Mouse (Mus musculus): Measurements from ENCODE around the gene Map4k3. TPM values are rescaled to one million over a fixed set of nuclear protein-coding genes. Genes with fewer than 3 reads are reported as not detected.

Gene Map4k3
- polyA plus RNA-seq, 1 experiment from 2014 or later = 29.9 TPM

DNA sequence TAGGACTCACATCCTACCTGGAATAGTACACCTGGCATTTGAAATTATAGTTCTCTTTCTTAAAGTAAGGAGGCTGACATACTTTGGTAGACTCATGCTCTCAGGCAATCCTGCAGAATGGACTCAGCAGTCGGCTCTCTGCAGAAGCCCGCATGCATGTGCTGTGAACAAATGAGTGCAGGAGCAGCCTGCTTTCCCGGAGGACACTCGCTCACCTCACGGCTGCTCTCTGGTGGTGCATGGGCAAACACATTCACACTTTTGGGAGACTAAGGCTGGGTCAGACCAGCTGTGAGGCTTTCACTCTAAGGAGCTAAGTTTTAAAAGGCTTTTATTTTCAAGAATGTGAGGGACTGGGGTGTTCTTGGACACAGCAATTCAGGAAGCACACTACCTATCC is 109.4 kb downstream of the Map4k3 start:
- Histone ChIP-seq H3K4me2 (ENCODE audit: low read length) (no peak overlapping the region), H3K9me3 (replicated peaks; ENCODE audit: low read length) (no peaks in the 10 kb centered on the region), H3K27me3 (ENCODE audit: insufficient read depth, low read length) (no peaks in the 10 kb centered on the region), H3K36me3 (ENCODE audit: insufficient read depth, low read length) (peaks cover 36% of the 10 kb centered on the region), H3K4me1 (replicated peaks; ENCODE audit: insufficient read depth, low read length) (no peaks in the 10 kb centered on the region), H3K27ac (no peak overlapping the region), H3K9ac (ENCODE audit: low read depth, low read length) (no peak overlapping the region), H3K4me3 (replicated peaks; ENCODE audit: low read depth, low read length) (no peak overlapping the region)
- TF ChIP-seq CTCF (IDR thresholded peaks at IDR 0.05; ENCODE audit: low read depth) = no peak
- 79% methylated on average over 5 of the region's 5 CpGs for whole genome bisulfite sequencing
- no peak for DNase-seq (ENCODE audit: low spot score)
- no peak for ATAC-seq (replicated peaks; ENCODE audit: low FRiP score, low read depth)

DNA sequence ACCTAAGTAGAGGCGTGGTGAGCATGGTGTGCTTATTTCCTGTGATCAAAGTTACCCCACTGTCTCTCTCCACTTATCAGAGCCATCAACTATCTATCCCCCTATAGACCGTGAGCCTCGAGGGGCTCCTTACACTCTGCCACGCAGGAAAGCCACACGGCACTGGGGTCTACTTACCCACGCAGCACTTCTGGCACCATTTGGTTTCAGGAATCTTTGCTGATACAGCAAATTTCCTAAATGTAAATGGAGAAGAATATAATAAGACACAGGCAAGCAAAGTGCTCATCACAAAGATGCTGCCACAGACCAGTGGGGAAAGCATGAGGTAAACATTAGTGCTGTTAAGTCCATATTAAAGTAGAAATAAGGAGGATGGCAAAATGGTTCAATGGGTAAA is 124.5 kb downstream of the Map4k3 start:
- WGBS = 87% methylated on average over 6 of the region's 6 CpGs
- ATAC-seq (replicated peaks; ENCODE audit: low FRiP score, low read depth) (no peak), DNase-seq (ENCODE audit: low spot score) (no peak)
- no peak for TF ChIP-seq CTCF (IDR thresholded peaks at IDR 0.05; ENCODE audit: low read depth)
- no peak overlapping the region for H3K27ac ChIP-seq
- no peaks in the 10 kb centered on the region for H3K27me3 ChIP-seq (ENCODE audit: insufficient read depth, low read length)
- no peaks in the 10 kb centered on the region for H3K9me3 ChIP-seq (replicated peaks; ENCODE audit: low read length)
- H3K36me3 ChIP-seq (ENCODE audit: insufficient read depth, low read length) = peaks cover 71% of the 10 kb centered on the region
- no peak overlapping the region for H3K4me3 ChIP-seq (replicated peaks; ENCODE audit: low read depth, low read length)
- no peak overlapping the region for H3K4me2 ChIP-seq (ENCODE audit: low read length)
- H3K9ac ChIP-seq (ENCODE audit: low read depth, low read length) = no peak overlapping the region
- H3K4me1 ChIP-seq (replicated peaks; ENCODE audit: insufficient read depth, low read length) = no peaks in the 10 kb centered on the region

DNA sequence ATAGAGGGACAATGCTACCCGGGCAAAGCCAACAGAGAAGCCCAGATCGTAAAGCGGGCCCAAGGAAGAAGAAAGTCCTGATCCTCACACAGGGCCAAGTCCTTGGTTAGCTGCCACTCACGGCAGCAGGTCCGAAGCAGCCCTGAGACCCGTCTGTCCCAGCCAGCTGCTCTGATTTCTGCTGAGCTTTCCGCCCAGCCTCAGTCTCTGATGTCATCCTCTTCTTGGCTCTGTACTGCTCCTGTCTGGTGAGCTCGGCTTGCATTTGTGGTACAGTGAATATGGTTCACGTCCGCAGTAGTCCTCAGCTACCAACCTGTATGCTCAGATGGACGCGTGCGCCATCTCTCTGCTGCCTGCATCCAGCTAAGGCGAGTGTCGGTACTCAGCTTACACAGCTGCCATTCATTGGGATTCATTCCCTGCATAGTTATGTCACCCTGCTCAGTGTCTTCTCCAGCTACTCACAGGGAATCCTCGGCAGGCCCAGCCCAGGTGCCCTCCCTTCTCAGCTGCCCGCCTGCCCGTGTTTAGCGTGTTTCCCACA is 125.1 kb downstream of the Map4k3 start:
- H3K27ac ChIP-seq = no peak overlapping the region
- H3K27me3 ChIP-seq (ENCODE audit: insufficient read depth, low read length) = no peaks in the 10 kb centered on the region
- ATAC-seq (replicated peaks; ENCODE audit: low FRiP score, low read depth) (no peak), DNase-seq (ENCODE audit: low spot score) (no peak)
- WGBS = 92% methylated on average over 19 of the region's 19 CpGs
- no peaks in the 10 kb centered on the region for H3K9me3 ChIP-seq (replicated peaks; ENCODE audit: low read length)
- no peak overlapping the region for H3K4me2 ChIP-seq (ENCODE audit: low read length)
- no peak overlapping the region for H3K9ac ChIP-seq (ENCODE audit: low read depth, low read length)
- H3K4me3 ChIP-seq (replicated peaks; ENCODE audit: low read depth, low read length) = no peak overlapping the region
- peaks cover 65% of the 10 kb centered on the region for H3K36me3 ChIP-seq (ENCODE audit: insufficient read depth, low read length)
- no peak for TF ChIP-seq CTCF (IDR thresholded peaks at IDR 0.05; ENCODE audit: low read depth)
- no peaks in the 10 kb centered on the region for H3K4me1 ChIP-seq (replicated peaks; ENCODE audit: insufficient read depth, low read length)

DNA sequence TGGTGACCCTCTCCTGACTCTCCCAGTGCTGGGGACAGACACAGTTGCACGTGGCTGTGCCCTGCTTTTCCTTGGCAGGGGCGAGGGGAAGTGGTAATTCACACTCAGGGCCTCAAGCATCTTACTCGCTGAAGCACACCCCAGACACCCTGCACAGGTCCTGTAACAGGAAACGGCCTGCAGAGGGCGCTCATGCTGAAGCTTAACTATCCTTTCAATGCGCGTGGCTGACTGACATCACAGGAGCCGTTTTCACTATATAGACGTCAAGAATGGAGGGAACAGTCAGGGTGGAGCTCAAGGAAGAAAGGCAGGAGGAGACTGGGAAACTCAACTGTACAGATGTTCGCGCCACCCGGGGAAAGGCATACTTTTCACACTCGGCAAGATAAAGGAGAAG is 126.9 kb downstream of the Map4k3 start:
- Histone ChIP-seq H3K27me3 (ENCODE audit: insufficient read depth, low read length) (no peaks in the 10 kb centered on the region), H3K4me2 (ENCODE audit: low read length) (no peak overlapping the region), H3K9ac (ENCODE audit: low read depth, low read length) (no peak overlapping the region), H3K27ac (no peak overlapping the region), H3K9me3 (replicated peaks; ENCODE audit: low read length) (no peaks in the 10 kb centered on the region), H3K4me1 (replicated peaks; ENCODE audit: insufficient read depth, low read length) (no peaks in the 10 kb centered on the region), H3K4me3 (replicated peaks; ENCODE audit: low read depth, low read length) (no peak overlapping the region), H3K36me3 (ENCODE audit: insufficient read depth, low read length) (peaks cover 67% of the 10 kb centered on the region)
- ATAC-seq (replicated peaks; ENCODE audit: low FRiP score, low read depth) (no peak), DNase-seq (ENCODE audit: low spot score) (peak; percentile 50)
- TF ChIP-seq CTCF (IDR thresholded peaks at IDR 0.05; ENCODE audit: low read depth) = peak; percentile 59
- 69% methylated on average over 13 of the region's 13 CpGs for WGBS

DNA sequence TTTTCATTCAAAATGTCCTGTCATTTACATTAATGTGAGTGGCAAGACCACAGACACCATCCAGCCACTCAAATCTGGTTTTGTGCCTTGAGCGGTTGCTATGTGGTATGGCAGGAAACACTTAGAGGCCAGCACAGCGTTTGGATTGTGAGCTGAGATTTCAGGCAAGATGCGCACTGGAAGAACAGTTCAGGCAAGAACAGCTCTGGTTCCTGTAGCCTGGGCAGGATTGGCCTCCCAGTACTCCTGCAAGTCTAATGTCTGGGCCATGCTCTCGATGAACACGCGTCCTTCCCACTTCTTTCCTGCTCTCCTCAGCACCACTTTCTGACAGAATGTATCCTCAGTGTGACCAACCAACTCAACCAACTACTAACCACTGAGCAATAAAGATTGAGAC is 145.2 kb downstream of the Map4k3 start:
- no peak overlapping the region for H3K4me2 ChIP-seq (ENCODE audit: low read length)
- H3K4me1 ChIP-seq (replicated peaks; ENCODE audit: insufficient read depth, low read length) = no peaks in the 10 kb centered on the region
- no peak overlapping the region for H3K9ac ChIP-seq (ENCODE audit: low read depth, low read length)
- H3K27ac ChIP-seq = no peak overlapping the region
- no peaks in the 10 kb centered on the region for H3K27me3 ChIP-seq (ENCODE audit: insufficient read depth, low read length)
- no peak for DNase-seq (ENCODE audit: low spot score)
- no peaks in the 10 kb centered on the region for H3K9me3 ChIP-seq (replicated peaks; ENCODE audit: low read length)
- 95% methylated on average over 6 of the region's 6 CpGs for WGBS
- H3K36me3 ChIP-seq (ENCODE audit: insufficient read depth, low read length) = peaks cover 24% of the 10 kb centered on the region
- no peak for TF ChIP-seq CTCF (IDR thresholded peaks at IDR 0.05; ENCODE audit: low read depth)
- no peak overlapping the region for H3K4me3 ChIP-seq (replicated peaks; ENCODE audit: low read depth, low read length)
- no peak for ATAC-seq (replicated peaks; ENCODE audit: low FRiP score, low read depth)

DNA sequence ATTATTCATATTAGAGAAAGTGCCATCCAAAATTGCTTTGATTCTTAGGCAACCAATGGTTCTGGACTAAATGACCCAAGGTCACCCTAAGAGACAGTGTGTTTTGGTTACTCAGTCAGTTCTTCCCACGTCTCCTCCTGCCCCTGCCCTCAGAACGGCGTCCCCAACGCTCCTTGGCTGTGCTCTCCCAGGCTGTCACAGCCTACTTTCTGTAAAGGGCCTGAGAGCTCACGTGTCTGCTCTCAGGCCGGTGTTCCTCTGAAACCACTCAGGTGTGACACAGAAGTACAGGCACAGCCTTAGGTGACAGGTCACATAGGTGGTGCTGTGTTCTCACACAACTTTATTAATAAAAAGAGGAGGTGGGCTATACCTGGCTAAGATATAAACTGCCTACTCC is 148.4 kb downstream of the Map4k3 start:
- H3K9ac ChIP-seq (ENCODE audit: low read depth, low read length) = no peak overlapping the region
- no peak for TF ChIP-seq CTCF (IDR thresholded peaks at IDR 0.05; ENCODE audit: low read depth)
- DNase-seq (ENCODE audit: low spot score) = no peak
- H3K27me3 ChIP-seq (ENCODE audit: insufficient read depth, low read length) = no peaks in the 10 kb centered on the region
- no peak overlapping the region for H3K27ac ChIP-seq
- ATAC-seq (replicated peaks; ENCODE audit: low FRiP score, low read depth) = peak; percentile 55
- no peak overlapping the region for H3K4me2 ChIP-seq (ENCODE audit: low read length)
- WGBS = 53% methylated on average over 6 of the region's 6 CpGs
- H3K36me3 ChIP-seq (ENCODE audit: insufficient read depth, low read length) = peaks cover 24% of the 10 kb centered on the region
- H3K4me3 ChIP-seq (replicated peaks; ENCODE audit: low read depth, low read length) = no peak overlapping the region
- peaks cover 3% of the 10 kb centered on the region; the same call in 1 of the 2 replicates for H3K4me1 ChIP-seq (replicated peaks; ENCODE audit: insufficient read depth, low read length)
- H3K9me3 ChIP-seq (replicated peaks; ENCODE audit: low read length) = no peaks in the 10 kb centered on the region

DNA sequence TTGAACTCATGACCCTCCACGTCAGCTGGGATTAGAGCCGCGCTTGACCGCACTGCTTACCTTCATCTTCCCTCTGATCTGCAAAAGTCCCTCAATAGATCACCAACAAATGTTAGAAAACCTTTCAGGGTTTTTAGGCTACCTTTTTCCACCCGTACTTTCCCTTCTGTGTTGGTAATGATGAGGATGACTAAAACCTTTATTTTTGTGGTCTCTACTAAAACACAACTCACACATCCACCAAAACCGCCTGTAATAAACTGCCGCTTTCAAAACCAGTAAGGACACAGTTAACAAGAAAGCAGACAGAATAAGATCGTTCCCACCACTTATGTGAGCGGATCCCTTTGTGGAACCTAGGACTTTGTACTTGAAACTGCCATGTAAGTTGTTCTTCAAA is 149.2 kb downstream of the Map4k3 start:
- H3K36me3 ChIP-seq (ENCODE audit: insufficient read depth, low read length) = peaks cover 17% of the 10 kb centered on the region
- no peak for DNase-seq (ENCODE audit: low spot score)
- H3K4me3 ChIP-seq (replicated peaks; ENCODE audit: low read depth, low read length) = no peak overlapping the region
- TF ChIP-seq CTCF (IDR thresholded peaks at IDR 0.05; ENCODE audit: low read depth) = no peak
- WGBS = 89% methylated on average over 9 of the region's 9 CpGs
- H3K27me3 ChIP-seq (ENCODE audit: insufficient read depth, low read length) = no peaks in the 10 kb centered on the region
- no peaks in the 10 kb centered on the region for H3K9me3 ChIP-seq (replicated peaks; ENCODE audit: low read length)
- ATAC-seq (replicated peaks; ENCODE audit: low FRiP score, low read depth) = no peak
- no peak overlapping the region for H3K9ac ChIP-seq (ENCODE audit: low read depth, low read length)
- no peak overlapping the region for H3K4me2 ChIP-seq (ENCODE audit: low read length)
- peaks cover 3% of the 10 kb centered on the region; the same call in 1 of the 2 replicates for H3K4me1 ChIP-seq (replicated peaks; ENCODE audit: insufficient read depth, low read length)
- no peak overlapping the region for H3K27ac ChIP-seq
